Mouse (Mus musculus) lung, adult 2 months (tissue): ENCODE results near the gene Dab2ip.

Source experiments
- CTCF ChIP-seq: fragments of 200-500 bp; IDR thresholded peaks from 2 replicates; pipeline ENCODE4 v1.5.1; 2011; ENCODE audit warnings: mild to moderate bottlenecking, low read length, control low read depth; ENCODE audit not compliant: insufficient read depth
- POLR2A ChIP-seq: fragments of 200-500 bp; IDR thresholded peaks from 2 replicates; pipeline ENCODE4 v1.6.1; 2011; ENCODE audit warnings: low read depth, mild to moderate bottlenecking, control low read depth, low read length, borderline replicate concordance; ENCODE audit errors: extremely low read depth

DNA sequence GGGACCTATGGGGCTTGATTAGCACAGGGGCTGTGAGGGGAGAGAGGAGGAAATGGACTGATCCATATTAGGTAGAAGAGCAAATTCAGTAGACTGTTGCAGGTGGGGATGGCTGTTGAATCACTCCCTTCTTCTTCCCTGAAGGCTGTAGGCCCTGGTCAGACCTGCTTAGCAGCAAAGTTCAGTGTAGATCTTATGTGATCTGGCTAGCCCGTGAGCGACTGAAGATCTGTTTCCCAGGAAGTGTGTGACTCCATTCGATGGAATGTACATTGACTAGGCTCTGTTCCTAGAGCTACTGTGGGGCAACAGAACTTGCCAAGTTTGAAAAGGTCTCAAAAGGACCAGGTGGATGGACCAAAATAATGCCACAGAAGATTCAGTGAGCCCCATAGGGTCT is 145.2 kb downstream of the Dab2ip start:
- TF ChIP-seq CTCF (no peak), POLR2A (no peak)
